Mouse (Mus musculus) ES-E14 (cell line): ENCODE data around the gene Hs6st3.

Experiments
- CHD2 ChIP-seq: IDR thresholded peaks from 2 replicates; pipeline ENCODE4 v1.6.1; 2014; ENCODE audit warnings: mild to moderate bottlenecking, low read depth, low read length, inconsistent platforms
- HCFC1 ChIP-seq: IDR thresholded peaks from 2 replicates; pipeline ENCODE4 v1.6.1; 2012; ENCODE audit warnings: low read length, inconsistent platforms, borderline replicate concordance; ENCODE audit not compliant: insufficient read depth
- MAFK ChIP-seq: IDR thresholded peaks from 2 replicates; pipeline ENCODE4 v1.6.1; 2014; ENCODE audit warnings: mild to moderate bottlenecking, low read depth, low read length, inconsistent platforms; ENCODE audit not compliant: insufficient read depth
- ZC3H11A ChIP-seq: IDR thresholded peaks from 2 replicates; pipeline ENCODE4 v1.6.1; 2012; ENCODE audit warnings: low read depth, mild to moderate bottlenecking, inconsistent platforms, low read length, borderline replicate concordance
- ZNF384 ChIP-seq: IDR thresholded peaks from 2 replicates; pipeline ENCODE4 v1.6.1; 2012; ENCODE audit warnings: low read depth, low read length, inconsistent platforms

DNA sequence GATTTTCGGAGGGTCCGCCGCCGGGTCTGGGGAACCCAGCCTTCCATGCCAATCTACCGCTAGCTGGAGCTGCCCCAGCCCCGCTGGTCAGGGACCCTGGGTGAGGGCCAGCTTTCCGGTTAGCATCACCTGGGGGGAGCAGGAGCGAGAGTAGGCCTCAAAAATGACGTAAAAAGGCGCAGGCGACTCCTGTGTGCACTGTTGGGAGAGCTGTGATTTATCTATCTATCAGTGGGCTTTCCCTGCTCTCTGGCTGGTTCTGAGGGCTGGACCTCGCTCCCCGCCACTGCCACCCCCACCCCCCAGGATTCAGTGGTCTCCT is 38.6 kb upstream of the Hs6st3 start:
- TF ChIP-seq ZC3H11A (no peak), CHD2 (no peak), HCFC1 (no peak), ZNF384 (no peak), MAFK (no peak)
